Mouse (Mus musculus) lung, postnatal 0 days (tissue): Measurements from ENCODE around the gene Slc25a21. TPM values are rescaled to one million over a fixed set of nuclear protein-coding genes. Genes with fewer than 3 reads are reported as not detected.
A peak's percentile ranks its signal among the peaks of the same experiment; 100 is the strongest.

ENCODE experiments used
- ATAC-seq: fragments of 200-750 bp; cut with Nextera tagmentation; 2 replicates; pipeline ENCODE4 v1.8.0; 2017; ENCODE audit warnings: moderate library complexity
- DNase-seq: peaks from one replicate; pipeline ENCODE4 v3.0.0-alpha.2; 2016; ENCODE audit warnings: low spot score
- H3K27ac ChIP-seq: fragments of 300-500 bp; sonication (generic); 2 replicates; pipeline ENCODE4 v1.5.1; 2014; ENCODE audit warnings: antibody characterized with exemption, mild to moderate bottlenecking, low read length, mixed read lengths
- H3K27me3 ChIP-seq: fragments of 300-500 bp; sonication (generic); replicated peaks from 2 replicates; pipeline ENCODE4 v1.6.1; 2014; ENCODE audit warnings: low read length, mixed read lengths; ENCODE audit not compliant: insufficient read depth
- H3K36me3 ChIP-seq: fragments of 300-500 bp; sonication (generic); 2 replicates; pipeline ENCODE4 v1.6.1; 2014; ENCODE audit warnings: low read length, mixed read lengths; ENCODE audit not compliant: insufficient read depth
- H3K4me1 ChIP-seq: fragments of 300-500 bp; sonication (generic); 2 replicates; pipeline ENCODE4 v1.6.1; 2014; ENCODE audit warnings: antibody characterized with exemption, low read depth, low read length, mixed read lengths; ENCODE audit not compliant: insufficient read depth
- H3K4me2 ChIP-seq: fragments of 300-500 bp; sonication (generic); replicated peaks from 2 replicates; pipeline ENCODE4 v1.6.1; 2014; ENCODE audit warnings: low read depth, mild to moderate bottlenecking, low read length, moderate library complexity, mixed read lengths
- H3K4me3 ChIP-seq: fragments of 300-500 bp; sonication (generic); 2 replicates; pipeline ENCODE4 v1.5.1; 2014; ENCODE audit warnings: low read depth, low read length
- H3K9ac ChIP-seq: fragments of 300-500 bp; sonication (generic); replicated peaks from 2 replicates; pipeline ENCODE4 v1.6.1; 2014; ENCODE audit warnings: low read depth, mild to moderate bottlenecking
- H3K9me3 ChIP-seq: fragments of 300-500 bp; sonication (generic); 2 replicates; pipeline ENCODE4 v1.6.1; 2016; ENCODE audit warnings: low read length, mixed read lengths
- CTCF ChIP-seq: IDR thresholded peaks from 2 replicates; pipeline ENCODE4 v1.5.1; 2016; ENCODE audit warnings: antibody characterized with exemption, mild to moderate bottlenecking
- EP300 ChIP-seq: IDR thresholded peaks from 2 replicates; pipeline ENCODE4 v1.6.1; 2016; ENCODE audit warnings: antibody characterized with exemption, mild to moderate bottlenecking, control low read depth
- WGBS: fragments of 180-500 bp; shearing (Covaris S2); extraction: QIAGEN DNeasy Blood & Tissue Kit; methylation state at CpG from one replicate; pipeline ENCODE4 v1.1.7; 2014; 5-methylcytosine and 5-hydroxymethylcytosine counted together
- polyA plus RNA-seq: library from polyadenylated mRNA; unstranded; fragments of >200 nt; fragmentation: Nextera tagmentation; extraction: Ambion mirVana; gene quantifications from 2 replicates; pipeline ENCODE4 v1.2.1, GENCODE M21; 2015

Slc25a21 gene
- polyA plus RNA-seq, 1 experiment from 2014 or later: 0.06 TPM

DNA sequence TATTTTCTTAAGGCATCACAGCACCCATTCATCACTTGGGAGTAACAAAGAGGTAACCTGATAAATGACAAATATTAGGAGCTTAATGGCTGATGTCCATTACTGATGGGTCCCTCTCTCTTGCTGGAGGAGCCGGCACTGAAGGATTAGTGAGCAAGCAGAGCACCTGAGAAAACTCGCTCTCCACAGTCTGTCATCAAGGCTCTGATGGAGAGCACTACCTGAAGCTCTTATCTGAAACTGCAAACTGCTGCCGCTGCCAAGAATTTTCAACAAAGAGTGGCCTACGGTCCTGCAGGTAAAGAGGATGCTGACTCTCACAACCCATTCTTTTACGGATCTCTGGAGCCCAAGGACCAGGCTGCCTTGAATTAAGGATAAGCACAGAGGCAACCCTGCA, 372.6 kb downstream of the Slc25a21 start:
- Histone ChIP-seq H3K36me3 (no peaks in the 10 kb centered on the region), H3K27me3 (no peaks in the 10 kb centered on the region), H3K27ac (no peak overlapping the region), H3K4me1 (no peaks in the 10 kb centered on the region), H3K4me2 (no peak overlapping the region), H3K9me3 (no peaks in the 10 kb centered on the region), H3K4me3 (no peak overlapping the region), H3K9ac (no peak overlapping the region)
- no peak for TF ChIP-seq CTCF
- no peak for TF ChIP-seq EP300
- ATAC-seq: no peak
- WGBS: 36% methylated on average over 5 of the region's 5 CpGs
- DNase-seq: peak; percentile 28

- Histone ChIP-seq H3K27me3 (no peaks in the 10 kb centered on the region), H3K4me3 (no peak overlapping the region), H3K4me2 (no peak overlapping the region), H3K9me3 (no peaks in the 10 kb centered on the region), H3K27ac (no peak overlapping the region), H3K4me1 (no peaks in the 10 kb centered on the region), H3K9ac (no peak overlapping the region), H3K36me3 (no peaks in the 10 kb centered on the region)
- no peak for DNase-seq
- TF ChIP-seq CTCF (no peak), EP300 (no peak)
- WGBS: 41% methylated on average over 2 of the region's 2 CpGs
- no peak for ATAC-seq
Measured at GRCm38 (mm10) chr12:56822122-56822521, 375.1 kb downstream of the Slc25a21 start.

GRCm38 (mm10) chr12:56820604-56821003, 376.7 kb downstream of the Slc25a21 start:
- ATAC-seq (no peak), DNase-seq (no peak)
- TF ChIP-seq CTCF: no peak
- TF ChIP-seq EP300: no peak
- Histone ChIP-seq H3K4me1 (no peaks in the 10 kb centered on the region), H3K9ac (no peak overlapping the region), H3K27ac (no peak overlapping the region), H3K9me3 (no peaks in the 10 kb centered on the region), H3K36me3 (no peaks in the 10 kb centered on the region), H3K4me3 (no peak overlapping the region), H3K27me3 (no peaks in the 10 kb centered on the region), H3K4me2 (no peak overlapping the region)
- 79% methylated on average over 2 of the region's 2 CpGs for WGBS

DNA sequence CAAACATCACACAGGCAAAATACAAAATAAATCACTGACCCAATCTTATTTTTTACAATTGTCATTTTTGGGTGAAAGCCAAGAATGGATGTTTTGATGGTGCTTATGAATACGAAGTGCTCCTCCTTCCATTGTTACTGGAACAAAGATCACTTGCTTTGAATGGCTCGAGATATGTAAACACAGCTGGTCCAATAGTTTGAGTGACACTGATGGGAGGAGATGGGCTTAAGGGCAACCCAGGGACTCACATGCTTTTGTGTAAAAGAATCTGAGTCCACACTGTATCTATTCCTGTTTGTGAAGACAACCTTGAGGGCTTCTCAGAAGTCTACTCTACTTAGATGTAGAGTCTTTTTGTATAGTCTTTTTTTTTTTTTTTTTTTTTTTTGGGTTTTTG, 389.8 kb downstream of the Slc25a21 start:
- H3K9me3 ChIP-seq: no peaks in the 10 kb centered on the region
- TF ChIP-seq EP300: no peak
- no peak for TF ChIP-seq CTCF
- WGBS: 22% methylated on average over 2 of the region's 2 CpGs
- no peaks in the 10 kb centered on the region for H3K4me1 ChIP-seq
- H3K4me2 ChIP-seq: no peak overlapping the region
- H3K36me3 ChIP-seq: no peaks in the 10 kb centered on the region
- no peak overlapping the region for H3K27ac ChIP-seq
- 0 out of 2 replicates have a peak, but pooled peaks have one; percentile 40 for ATAC-seq
- no peaks in the 10 kb centered on the region for H3K27me3 ChIP-seq
- DNase-seq: peak; percentile 9
- H3K4me3 ChIP-seq: no peak overlapping the region
- H3K9ac ChIP-seq: no peak overlapping the region

DNA sequence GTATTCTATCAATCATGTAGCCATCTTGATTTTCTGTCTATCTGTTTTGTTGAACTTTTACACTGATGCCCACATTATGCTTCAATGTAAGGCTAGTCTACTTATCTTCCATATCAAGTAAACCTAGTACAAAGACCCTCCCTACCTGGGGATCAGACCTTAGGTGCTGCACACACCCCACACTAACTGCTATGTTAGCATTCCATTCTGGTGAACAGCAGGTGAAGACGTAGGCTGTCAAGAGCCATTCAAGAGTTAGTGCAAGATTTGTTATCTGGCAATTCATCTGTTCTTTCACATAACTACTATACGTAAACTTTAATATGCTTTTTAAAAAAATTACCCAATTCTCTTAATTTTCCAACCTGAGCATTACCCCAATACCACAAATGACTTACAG, 390.2 kb downstream of the Slc25a21 start:
- no peak overlapping the region for H3K9ac ChIP-seq
- H3K27ac ChIP-seq: no peak overlapping the region
- H3K36me3 ChIP-seq: no peaks in the 10 kb centered on the region
- DNase-seq: peak; percentile 43
- 57% methylated on average over 2 of the region's 2 CpGs for WGBS
- H3K27me3 ChIP-seq: no peaks in the 10 kb centered on the region
- H3K4me3 ChIP-seq: no peak overlapping the region
- H3K9me3 ChIP-seq: no peaks in the 10 kb centered on the region
- H3K4me2 ChIP-seq: no peak overlapping the region
- ATAC-seq: peak; percentile 62
- TF ChIP-seq CTCF: no peak
- TF ChIP-seq EP300: no peak
- no peaks in the 10 kb centered on the region for H3K4me1 ChIP-seq

GRCm38 (mm10) chr12:56804487-56804886, 392.8 kb downstream of the Slc25a21 start:
- DNase-seq: no peak
- Histone ChIP-seq H3K9me3 (no peaks in the 10 kb centered on the region), H3K4me1 (no peaks in the 10 kb centered on the region), H3K4me3 (no peak overlapping the region), H3K9ac (no peak overlapping the region), H3K27me3 (no peaks in the 10 kb centered on the region), H3K27ac (no peak overlapping the region), H3K4me2 (no peak overlapping the region), H3K36me3 (no peaks in the 10 kb centered on the region)
- TF ChIP-seq EP300: no peak
- TF ChIP-seq CTCF: no peak
- 38% methylated on average over 3 of the region's 3 CpGs for WGBS
- no peak for ATAC-seq
